Mouse (Mus musculus) ES-Bruce4 (cell line): Measurements from ENCODE around the gene Mpst.

ENCODE experiments used
- EP300 ChIP-seq: IDR thresholded peaks from 2 replicates; pipeline ENCODE4 v1.6.1; 2011; ENCODE audit warnings: low read depth, low read length; ENCODE audit not compliant: insufficient read depth
- POLR2A ChIP-seq: IDR thresholded peaks from one replicate; pipeline ENCODE4 v1.8.1; 2011; ENCODE audit warnings: low read length; ENCODE audit not compliant: insufficient read depth

GRCm38 (mm10) chr15:78369641-78370040 lies 36.6 kb upstream of the Mpst start:
- no peak for TF ChIP-seq EP300
- no peak for TF ChIP-seq POLR2A
